Mouse (Mus musculus) midbrain, embryonic 14.5 days (tissue): ENCODE measurements around the gene Pex14. TPM values are rescaled to one million over a fixed set of nuclear protein-coding genes. Genes with fewer than 3 reads are reported as not detected.

Source experiments
- ATAC-seq: fragments of 200-750 bp; cut with Nextera tagmentation; 2 replicates; pipeline ENCODE4 v1.8.0; 2017; ENCODE audit warnings: moderate number of reproducible peaks, moderate library complexity; ENCODE audit not compliant: low FRiP score, low TSS enrichment
- DNase-seq: peaks from one replicate; pipeline ENCODE4 v3.0.0-alpha.2; 2015
- H3K27ac ChIP-seq: fragments of 300-500 bp; sonication (generic); replicated peaks from 2 replicates; pipeline ENCODE4 v1.5.1; 2014; ENCODE audit warnings: mild to moderate bottlenecking, low read depth, low read length, moderate library complexity
- H3K27me3 ChIP-seq: fragments of 300-500 bp; sonication (generic); 2 replicates; pipeline ENCODE4 v1.6.1; 2014; ENCODE audit warnings: low read length, control low read depth, mixed read lengths; ENCODE audit not compliant: control insufficient read depth, insufficient read depth
- H3K36me3 ChIP-seq: fragments of 300-500 bp; sonication (generic); 2 replicates; pipeline ENCODE4 v1.6.1; 2014; ENCODE audit warnings: low read length, control low read depth; ENCODE audit not compliant: control insufficient read depth, insufficient read depth
- H3K4me1 ChIP-seq: fragments of 300-500 bp; sonication (generic); 2 replicates; pipeline ENCODE4 v1.6.1; 2014; ENCODE audit warnings: mild to moderate bottlenecking, antibody characterized with exemption, low read length, control low read depth; ENCODE audit not compliant: control insufficient read depth, insufficient read depth
- H3K4me2 ChIP-seq: fragments of 300-500 bp; sonication (generic); 2 replicates; pipeline ENCODE4 v1.6.1; 2014; ENCODE audit warnings: mild to moderate bottlenecking, low read length, moderate library complexity
- H3K4me3 ChIP-seq: fragments of 300-500 bp; sonication (generic); replicated peaks from 2 replicates; pipeline ENCODE4 v1.5.1; 2014; ENCODE audit warnings: low read depth, low read length
- H3K9ac ChIP-seq: fragments of 300-500 bp; sonication (generic); replicated peaks from 2 replicates; pipeline ENCODE4 v1.6.1; 2014; ENCODE audit warnings: mild to moderate bottlenecking, low read length, moderate library complexity
- H3K9me3 ChIP-seq: fragments of 300-500 bp; sonication (generic); 2 replicates; pipeline ENCODE4 v1.6.1; 2016; ENCODE audit warnings: low read length, control low read depth, mixed read lengths; ENCODE audit not compliant: control insufficient read depth
- WGBS: fragments of 180-500 bp; shearing (Covaris S2); extraction: QIAGEN DNeasy Blood & Tissue Kit; methylation state at CpG from one replicate; pipeline ENCODE4 v1.1.7; 2014; 5-methylcytosine and 5-hydroxymethylcytosine counted together
- polyA plus RNA-seq: library from polyadenylated mRNA; unstranded; fragments of >200 nt; fragmentation: Nextera tagmentation; extraction: Ambion mirVana; gene quantifications from 2 replicates; pipeline ENCODE4 v1.2.1, GENCODE M21; 2014

Pex14 gene
- polyA plus RNA-seq, 1 experiment from 2014 or later: 47.3 TPM

- H3K27ac ChIP-seq: no peak overlapping the region
- no peaks in the 10 kb centered on the region for H3K9me3 ChIP-seq
- peaks cover 47% of the 10 kb centered on the region for H3K27me3 ChIP-seq
- peak overlapping the region; percentile 64 for H3K9ac ChIP-seq
- DNase-seq (peak; percentile 68), ATAC-seq (0 out of 2 replicates have a peak, but pooled peaks have one; percentile 19)
- 5% methylated on average over 44 of the region's 44 CpGs for WGBS
- H3K36me3 ChIP-seq: no peaks in the 10 kb centered on the region
- H3K4me2 ChIP-seq: peak overlapping the region; percentile 89
- peak overlapping the region; percentile 44 for H3K4me3 ChIP-seq
- peaks cover 27% of the 10 kb centered on the region for H3K4me1 ChIP-seq
Measured at GRCm38 (mm10) chr4:148951821-148952291, 147.8 kb downstream of the Pex14 start.

DNA sequence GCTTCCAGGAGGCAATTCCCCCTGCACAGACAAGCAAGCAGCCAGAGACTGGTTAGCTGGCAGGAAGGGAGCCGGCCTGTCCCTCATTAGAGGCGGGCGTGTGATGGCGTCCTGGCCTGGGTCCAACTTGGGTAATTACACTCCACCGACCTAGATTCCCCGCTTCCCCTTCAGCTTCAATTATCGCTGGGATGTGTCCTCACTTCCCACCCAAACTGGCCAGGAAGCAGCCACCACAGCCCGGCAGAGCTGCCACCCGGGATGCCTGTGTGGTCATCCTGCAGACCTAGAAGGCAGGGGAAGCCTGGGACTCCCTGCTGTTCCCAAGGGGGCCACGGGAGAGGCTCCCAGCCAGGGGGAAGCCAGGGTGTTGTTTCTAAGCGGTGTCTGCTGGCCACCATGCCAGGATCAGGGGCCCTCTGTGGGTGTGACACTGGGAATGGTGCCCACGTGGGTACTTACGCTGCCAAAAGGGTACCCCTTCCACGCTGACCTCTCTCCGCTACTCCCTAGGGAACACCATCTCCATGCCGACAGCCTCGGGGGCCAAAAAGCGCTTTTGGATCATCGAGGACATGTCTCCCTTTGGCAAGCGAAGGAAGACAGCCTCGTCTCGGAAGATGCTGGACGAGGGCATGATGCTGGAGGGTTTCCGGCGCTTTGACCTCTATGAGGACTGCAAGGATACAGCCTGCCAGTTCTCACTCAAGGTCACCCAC lies 148.6 kb downstream of the Pex14 start:
- H3K36me3 ChIP-seq: no peaks in the 10 kb centered on the region
- 35% methylated on average over 25 of the region's 25 CpGs for WGBS
- DNase-seq (peak; percentile 85), ATAC-seq (peak; percentile 63; the same call in 1 of the 2 replicates)
- peaks cover 27% of the 10 kb centered on the region for H3K4me1 ChIP-seq
- peak overlapping the region; percentile 52; the same call in 1 of the 2 replicates for H3K27ac ChIP-seq
- no peaks in the 10 kb centered on the region for H3K9me3 ChIP-seq
- peaks cover 47% of the 10 kb centered on the region for H3K27me3 ChIP-seq
- peak overlapping the region; percentile 89 for H3K4me2 ChIP-seq
- H3K4me3 ChIP-seq: no peak overlapping the region
- no peak overlapping the region for H3K9ac ChIP-seq

DNA sequence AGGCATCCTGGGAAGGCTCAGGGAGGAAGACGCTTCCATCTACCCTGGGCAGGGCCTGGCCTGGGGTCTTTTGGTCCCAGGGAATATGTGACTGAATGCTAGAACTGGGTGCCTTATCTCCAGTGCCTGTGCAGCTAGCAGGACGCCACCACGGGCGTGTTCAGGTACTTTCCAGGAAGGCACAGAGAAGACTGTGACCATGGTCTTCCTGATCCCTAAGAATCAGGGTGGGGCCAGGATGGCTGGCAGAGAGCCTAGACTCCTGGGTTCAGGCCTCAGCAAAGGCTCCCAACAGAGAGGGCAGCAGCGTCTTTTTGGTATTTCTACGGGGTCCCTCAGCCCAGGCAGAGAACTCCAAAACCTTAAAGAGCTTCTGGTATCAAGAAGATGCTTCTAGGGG lies 149.2 kb downstream of the Pex14 start:
- no peaks in the 10 kb centered on the region for H3K36me3 ChIP-seq
- no peak for DNase-seq
- H3K27ac ChIP-seq: peak overlapping the region; percentile 52; the same call in 1 of the 2 replicates
- no peak overlapping the region for H3K4me3 ChIP-seq
- peaks cover 27% of the 10 kb centered on the region for H3K4me1 ChIP-seq
- H3K27me3 ChIP-seq: peaks cover 47% of the 10 kb centered on the region
- H3K9ac ChIP-seq: no peak overlapping the region
- H3K4me2 ChIP-seq: no peak overlapping the region
- ATAC-seq: no peak
- 75% methylated on average over 6 of the region's 6 CpGs for WGBS
- H3K9me3 ChIP-seq: no peaks in the 10 kb centered on the region

GRCm38 (mm10) chr4:148947833-148948388 lies 151.8 kb downstream of the Pex14 start:
- DNase-seq (no peak), ATAC-seq (no peak)
- Histone ChIP-seq H3K27me3 (peaks cover 40% of the 10 kb centered on the region), H3K4me3 (no peak overlapping the region), H3K4me2 (no peak overlapping the region), H3K9ac (no peak overlapping the region), H3K9me3 (no peaks in the 10 kb centered on the region), H3K36me3 (no peaks in the 10 kb centered on the region), H3K27ac (no peak overlapping the region), H3K4me1 (peaks cover 26% of the 10 kb centered on the region)
- 58% methylated on average over 10 of the region's 10 CpGs for WGBS

DNA sequence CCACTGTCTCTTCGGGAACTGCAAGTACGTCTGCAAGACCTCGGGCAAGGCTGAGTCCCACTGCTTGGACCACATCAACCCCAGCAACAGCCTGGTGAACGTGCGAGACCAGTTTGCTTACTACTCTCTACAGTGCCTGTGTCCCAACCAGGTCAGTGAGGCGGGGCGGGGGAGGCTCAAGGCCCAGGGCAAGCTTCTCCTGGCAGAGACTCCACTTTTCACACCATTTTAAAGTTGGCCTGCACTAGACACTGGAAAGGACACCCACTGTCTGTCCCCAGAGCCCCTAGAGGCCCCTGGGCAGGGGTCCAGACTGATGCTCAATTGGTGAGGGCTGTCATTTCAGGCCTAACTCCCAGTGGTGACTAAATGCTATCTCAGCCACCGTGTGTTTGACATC lies 153.6 kb downstream of the Pex14 start:
- Histone ChIP-seq H3K9ac (no peak overlapping the region), H3K36me3 (no peaks in the 10 kb centered on the region), H3K27ac (no peak overlapping the region), H3K4me2 (no peak overlapping the region), H3K9me3 (no peaks in the 10 kb centered on the region), H3K27me3 (peaks cover 25% of the 10 kb centered on the region), H3K4me1 (peaks cover 15% of the 10 kb centered on the region), H3K4me3 (no peak overlapping the region)
- WGBS: 91% methylated on average over 8 of the region's 8 CpGs
- ATAC-seq: no peak
- no peak for DNase-seq

DNA sequence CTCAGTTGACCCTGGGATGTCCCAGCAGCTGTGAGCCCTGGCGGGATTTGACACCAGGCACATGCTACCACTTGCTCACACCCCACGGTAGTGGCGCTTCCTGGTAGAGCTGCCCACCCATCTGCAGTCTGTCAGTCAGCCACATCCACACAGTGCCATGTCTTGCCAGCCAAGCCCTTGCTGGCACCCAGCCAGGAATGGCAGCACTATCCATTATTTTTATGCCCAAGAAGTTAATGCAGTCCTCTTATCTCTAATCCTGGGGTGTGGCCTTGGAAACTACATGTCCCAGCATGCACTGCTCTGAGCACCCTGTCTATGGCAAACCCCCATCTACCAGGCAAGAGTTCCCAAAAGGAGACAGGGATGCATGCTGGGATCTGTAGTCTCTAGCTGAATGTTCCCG lies 154.2 kb downstream of the Pex14 start:
- Histone ChIP-seq H3K9ac (no peak overlapping the region), H3K9me3 (no peaks in the 10 kb centered on the region), H3K4me1 (peaks cover 15% of the 10 kb centered on the region), H3K4me2 (no peak overlapping the region), H3K27ac (no peak overlapping the region), H3K27me3 (peaks cover 22% of the 10 kb centered on the region; the same call in 1 of the 2 replicates), H3K4me3 (no peak overlapping the region), H3K36me3 (no peaks in the 10 kb centered on the region)
- DNase-seq (no peak), ATAC-seq (peak; percentile 35)
- WGBS: 77% methylated on average over 4 of the region's 4 CpGs

DNA sequence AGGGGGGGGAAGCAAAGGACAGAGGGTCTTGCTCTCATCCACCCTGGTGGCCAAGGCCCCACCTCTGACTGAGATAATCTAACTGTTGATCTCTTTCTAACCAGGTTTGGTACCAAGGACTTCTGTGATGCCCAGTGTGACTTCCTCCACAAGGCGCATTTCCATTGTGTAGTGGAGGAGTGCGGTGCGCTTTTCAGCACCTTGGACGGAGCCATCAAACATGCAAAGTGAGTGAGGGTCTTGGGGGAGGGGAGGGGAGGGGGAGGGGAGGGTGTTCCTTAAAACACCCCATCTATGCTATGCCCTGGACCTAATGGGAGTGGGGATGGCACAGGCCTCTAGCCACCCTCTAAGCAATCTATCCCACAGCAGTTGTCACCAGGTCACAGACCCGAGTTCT lies 156.6 kb downstream of the Pex14 start:
- H3K36me3 ChIP-seq: no peaks in the 10 kb centered on the region

GRCm38 (mm10) chr4:148941321-148941720 lies 158.4 kb downstream of the Pex14 start:
- Histone ChIP-seq H3K4me2 (peak overlapping the region; percentile 35), H3K27ac (peak overlapping the region; percentile 49; the same call in 1 of the 2 replicates)

More for the DNA sequence above, 156.6 kb downstream of the Pex14 start:
- Histone ChIP-seq H3K4me1 (peaks cover 25% of the 10 kb centered on the region), H3K9ac (no peak overlapping the region), H3K4me2 (no peak overlapping the region), H3K27me3 (peaks cover 24% of the 10 kb centered on the region; the same call in 1 of the 2 replicates), H3K9me3 (no peaks in the 10 kb centered on the region), H3K4me3 (no peak overlapping the region), H3K27ac (no peak overlapping the region)
- DNase-seq: no peak
- ATAC-seq: no peak
- WGBS: 41% methylated on average over 5 of the region's 5 CpGs

More at GRCm38 (mm10) chr4:148941321-148941720, 158.4 kb downstream of the Pex14 start:
- WGBS: 27% methylated on average over 11 of the region's 11 CpGs
- DNase-seq: peak; percentile 41
- H3K36me3 ChIP-seq: no peaks in the 10 kb centered on the region
- peaks cover 23% of the 10 kb centered on the region; the same call in 1 of the 2 replicates for H3K27me3 ChIP-seq
- peak overlapping the region; percentile 3; the same call in 1 of the 2 replicates for H3K9ac ChIP-seq
- peaks cover 25% of the 10 kb centered on the region for H3K4me1 ChIP-seq
- ATAC-seq: no peak
- no peak overlapping the region for H3K4me3 ChIP-seq
- no peaks in the 10 kb centered on the region for H3K9me3 ChIP-seq
